Mouse (Mus musculus) lung, embryonic 15.5 days (tissue): ENCODE results near the gene Tmem176a. TPM values are rescaled to one million over a fixed set of nuclear protein-coding genes. Genes with fewer than 3 reads are reported as not detected.
"Not testable (repeated sequence)": the region's sequence is repeated elsewhere in the genome, so short reads cannot be mapped to it uniquely, and the experiment has no call there.

Experiments used
- ATAC-seq: fragments of 200-750 bp; cut with Nextera tagmentation; 2 replicates; pipeline ENCODE4 v1.8.0; 2017; ENCODE audit warnings: moderate number of reproducible peaks, borderline replicate concordance; ENCODE audit not compliant: low FRiP score, low TSS enrichment; ENCODE audit errors: extremely low read depth
- H3K27ac ChIP-seq: fragments of 300-500 bp; sonication (generic); 2 replicates; pipeline ENCODE4 v1.5.1; 2015; ENCODE audit warnings: moderate library complexity, mild to moderate bottlenecking, inconsistent platforms
- H3K27me3 ChIP-seq: fragments of 300-500 bp; sonication (generic); 2 replicates; pipeline ENCODE4 v1.6.1; 2015; ENCODE audit warnings: inconsistent platforms
- H3K36me3 ChIP-seq: fragments of 300-500 bp; sonication (generic); 2 replicates; pipeline ENCODE4 v1.6.1; 2015; ENCODE audit warnings: inconsistent platforms
- H3K4me1 ChIP-seq: fragments of 300-500 bp; sonication (generic); 2 replicates; pipeline ENCODE4 v1.6.1; 2015; ENCODE audit warnings: inconsistent platforms
- H3K4me2 ChIP-seq: fragments of 300-500 bp; sonication (generic); 2 replicates; pipeline ENCODE4 v1.6.1; 2015; ENCODE audit warnings: inconsistent platforms, mild to moderate bottlenecking, moderate library complexity
- H3K4me3 ChIP-seq: fragments of 300-500 bp; sonication (generic); 2 replicates; pipeline ENCODE4 v1.5.1; 2015; ENCODE audit warnings: mild to moderate bottlenecking, inconsistent platforms
- H3K9ac ChIP-seq: fragments of 300-500 bp; sonication (generic); 2 replicates; pipeline ENCODE4 v1.6.1; 2015; ENCODE audit warnings: inconsistent platforms
- H3K9me3 ChIP-seq: fragments of 300-500 bp; sonication (generic); 2 replicates; pipeline ENCODE4 v1.6.1; 2016; ENCODE audit warnings: inconsistent platforms
- WGBS: fragments of 180-500 bp; shearing (Covaris S2); methylation state at CpG from one replicate; pipeline ENCODE4 v1.1.7; 2015; 5-methylcytosine and 5-hydroxymethylcytosine counted together
- polyA plus RNA-seq: library from polyadenylated mRNA; unstranded; fragments of >200 nt; fragmentation: Nextera tagmentation; extraction: Ambion mirVana; gene quantifications from 2 replicates; pipeline ENCODE4 v1.2.1, GENCODE M21; 2015

Gene Tmem176a
- polyA plus RNA-seq, result 226 and 227 TPM in 2 replicates

DNA sequence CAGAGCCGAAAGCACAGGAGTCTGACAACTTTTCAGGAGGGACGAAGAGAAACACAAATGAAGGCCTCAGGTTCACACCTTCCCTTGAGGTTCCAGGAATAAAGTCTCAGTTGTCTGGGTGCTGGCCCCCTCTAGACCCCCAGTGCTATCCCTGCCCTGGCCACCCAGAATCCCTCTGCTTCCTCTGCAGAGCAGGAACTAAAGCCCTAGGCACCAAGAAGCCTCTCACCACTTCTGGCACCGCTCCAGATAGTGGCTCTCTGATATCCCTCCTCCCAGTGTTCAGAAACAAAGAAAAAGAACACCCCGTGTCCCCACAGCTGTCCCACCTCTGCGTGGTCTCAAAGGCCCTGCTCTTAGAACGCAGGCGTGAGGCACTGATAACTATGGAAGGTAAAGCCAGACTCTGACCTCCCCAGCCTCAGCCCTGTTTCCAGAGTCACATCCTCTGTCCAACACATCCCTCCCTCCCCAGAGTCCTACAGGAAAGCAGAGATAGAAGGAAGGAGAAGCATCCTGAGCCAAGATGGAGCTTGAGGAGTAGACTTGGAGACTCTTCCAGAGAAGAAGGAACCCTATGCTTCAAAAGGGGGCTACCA lies at the start of gene Tmem176a:
TSS of gene Tmem176a (plus strand) at position 549 of the 599 bp plus-strand sequence.
- peak; percentile 20 for ATAC-seq

DNA sequence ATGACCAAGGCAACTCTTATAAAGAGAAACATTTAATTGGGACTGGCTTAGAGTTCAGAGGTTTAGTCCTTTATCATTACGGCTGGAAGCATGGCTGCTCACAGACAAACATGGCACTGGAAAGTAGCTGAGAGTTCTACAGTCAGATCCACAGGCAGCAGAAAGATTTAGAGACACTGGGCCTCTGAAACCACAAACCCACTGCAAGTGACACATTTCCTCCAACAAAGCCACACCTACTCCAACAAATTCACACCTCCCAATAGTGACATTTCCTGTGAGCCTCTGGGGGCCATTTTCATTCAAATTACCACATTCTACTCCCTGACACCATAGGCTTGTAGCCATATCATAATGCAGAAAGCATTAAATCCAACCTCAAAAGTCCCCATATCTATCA lies 38.8 kb upstream of the Tmem176a start:
- no peak overlapping the region for H3K27ac ChIP-seq
- no peaks in the 10 kb centered on the region for H3K4me1 ChIP-seq
- H3K4me2 ChIP-seq, result no peak overlapping the region
- 84% methylated on average over 1 of the region's 1 CpGs for WGBS
- no peaks in the 10 kb centered on the region for H3K36me3 ChIP-seq
- no peak overlapping the region for H3K4me3 ChIP-seq
- H3K27me3 ChIP-seq, result no peaks in the 10 kb centered on the region
- no peaks in the 10 kb centered on the region for H3K9me3 ChIP-seq
- no peak overlapping the region for H3K9ac ChIP-seq
- no peak for ATAC-seq

More for the DNA sequence above, at the start of gene Tmem176a:
- no peaks in the 10 kb centered on the region for H3K9me3 ChIP-seq
- peak within 1 kb of the TSS; percentile 51 for H3K4me3 ChIP-seq
- H3K9ac ChIP-seq, result peak within 1 kb of the TSS; percentile 56
- peaks cover 48% of the 10 kb centered on the region for H3K36me3 ChIP-seq
- WGBS, result 4% methylated on average over 7 of the region's 7 CpGs
- H3K4me1 ChIP-seq, result peaks cover 38% of the 10 kb centered on the region
- no peaks in the 10 kb centered on the region for H3K27me3 ChIP-seq
- peak within 1 kb of the TSS; percentile 76 for H3K4me2 ChIP-seq
- H3K27ac ChIP-seq, result peak within 1 kb of the TSS; percentile 92

DNA sequence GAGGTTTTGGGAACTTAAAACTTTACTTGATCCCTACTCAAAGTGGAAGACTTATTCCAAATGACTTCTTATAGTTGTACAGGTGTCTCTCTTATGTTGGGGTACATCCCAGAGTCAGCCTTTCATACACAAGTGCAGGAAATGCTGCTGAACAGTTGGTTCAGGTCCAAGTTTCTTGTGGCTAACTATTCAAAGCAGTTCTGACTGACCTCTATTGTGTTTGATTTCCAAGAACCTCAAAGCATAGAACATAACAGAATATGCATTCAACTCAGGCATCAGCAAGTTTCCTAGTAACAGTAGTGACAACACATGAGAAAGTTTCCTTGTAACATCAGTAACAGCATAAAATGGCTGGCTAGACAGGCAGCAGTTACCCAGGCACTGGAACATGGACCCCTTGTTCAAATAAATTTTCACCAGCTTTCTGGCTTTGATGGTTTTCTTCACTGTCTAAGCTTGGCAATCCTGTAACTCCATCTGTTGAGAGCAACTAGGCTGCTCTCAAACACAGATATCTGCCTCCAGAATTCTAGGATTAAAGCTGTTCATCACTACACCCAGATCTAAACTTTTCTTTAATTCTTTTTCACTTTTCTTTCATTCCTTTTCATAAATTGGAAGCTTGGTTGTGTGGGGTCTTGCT lies 37.2 kb upstream of the Tmem176a start:
- H3K4me3 ChIP-seq, result no peak overlapping the region
- H3K27me3 ChIP-seq, result no peaks in the 10 kb centered on the region
- ATAC-seq, result no peak

GRCm38 (mm10) chr6:48804346-48804745 lies 36.4 kb upstream of the Tmem176a start:
- Histone ChIP-seq H3K27ac (no peak overlapping the region), H3K27me3 (no peaks in the 10 kb centered on the region), H3K9me3 (no peaks in the 10 kb centered on the region), H3K4me3 (no peak overlapping the region), H3K36me3 (no peaks in the 10 kb centered on the region), H3K9ac (no peak overlapping the region), H3K4me2 (no peak overlapping the region), H3K4me1 (peaks cover 8% of the 10 kb centered on the region; the same call in 1 of the 2 replicates)
- WGBS, result 82% methylated on average over 5 of the region's 5 CpGs
- no peak for ATAC-seq

More for the DNA sequence above, 37.2 kb upstream of the Tmem176a start:
- H3K27ac ChIP-seq, result no peak overlapping the region
- H3K36me3 ChIP-seq, result no peaks in the 10 kb centered on the region
- no peaks in the 10 kb centered on the region for H3K9me3 ChIP-seq
- no peak overlapping the region for H3K4me2 ChIP-seq
- no peak overlapping the region for H3K9ac ChIP-seq
- H3K4me1 ChIP-seq, result peaks cover 5% of the 10 kb centered on the region; the same call in 1 of the 2 replicates

- no peaks in the 10 kb centered on the region for H3K27me3 ChIP-seq
- no peak for ATAC-seq
These were observed 34.0 kb upstream of the Tmem176a start for GRCm38 (mm10) chr6:48806746-48807145.

DNA sequence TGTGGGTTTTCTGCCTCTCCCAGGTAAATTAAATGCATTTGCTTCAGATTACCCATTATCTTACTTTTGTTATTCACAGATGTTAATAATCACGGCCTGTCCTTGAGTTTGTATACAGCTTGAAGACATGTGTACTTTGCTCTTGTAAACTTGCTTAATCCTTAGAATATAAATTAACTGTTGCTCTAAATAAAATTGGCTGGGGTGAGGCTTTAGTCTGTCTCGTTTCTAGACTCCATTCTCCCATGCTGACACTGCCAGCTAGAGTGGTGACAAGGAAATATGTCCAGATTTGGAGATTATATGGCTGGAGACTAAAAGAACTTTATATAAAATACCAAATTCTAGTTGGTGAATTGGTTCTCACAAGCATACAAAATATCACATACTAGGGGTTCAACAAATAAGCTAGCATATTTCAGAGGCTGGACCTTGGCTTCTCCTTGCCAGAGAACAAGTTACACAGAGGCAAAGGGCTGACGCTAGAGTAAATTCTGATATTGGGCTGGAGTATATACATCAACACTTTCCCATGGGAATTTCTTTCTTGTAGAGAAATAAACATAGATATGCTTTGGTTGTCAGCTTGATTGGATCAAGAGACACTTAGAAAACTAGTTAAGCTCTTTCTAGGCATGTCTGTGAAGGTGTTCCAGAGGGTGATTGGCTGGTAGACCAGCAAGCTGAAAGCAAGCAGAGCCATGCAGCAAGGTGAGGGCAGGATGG lies 31.1 kb upstream of the Tmem176a start:
- peaks cover 14% of the 10 kb centered on the region for H3K4me1 ChIP-seq
- 35% methylated on average over 3 of the region's 3 CpGs for WGBS
- peak overlapping the region; percentile 86 for H3K27ac ChIP-seq
- no peak overlapping the region for H3K4me2 ChIP-seq
- H3K9me3 ChIP-seq, result no peaks in the 10 kb centered on the region
- H3K36me3 ChIP-seq, result no peaks in the 10 kb centered on the region
- peak; percentile 89 for ATAC-seq
- H3K4me3 ChIP-seq, result no peak overlapping the region
- no peaks in the 10 kb centered on the region for H3K27me3 ChIP-seq
- H3K9ac ChIP-seq, result no peak overlapping the region

More at GRCm38 (mm10) chr6:48806746-48807145, 34.0 kb upstream of the Tmem176a start:
- Histone ChIP-seq H3K9ac (no peak overlapping the region), H3K27ac (no peak overlapping the region), H3K4me1 (peaks cover 14% of the 10 kb centered on the region), H3K4me2 (no peak overlapping the region), H3K9me3 (no peaks in the 10 kb centered on the region), H3K36me3 (no peaks in the 10 kb centered on the region), H3K4me3 (no peak overlapping the region)
- WGBS, result 90% methylated on average over 3 of the region's 3 CpGs

DNA sequence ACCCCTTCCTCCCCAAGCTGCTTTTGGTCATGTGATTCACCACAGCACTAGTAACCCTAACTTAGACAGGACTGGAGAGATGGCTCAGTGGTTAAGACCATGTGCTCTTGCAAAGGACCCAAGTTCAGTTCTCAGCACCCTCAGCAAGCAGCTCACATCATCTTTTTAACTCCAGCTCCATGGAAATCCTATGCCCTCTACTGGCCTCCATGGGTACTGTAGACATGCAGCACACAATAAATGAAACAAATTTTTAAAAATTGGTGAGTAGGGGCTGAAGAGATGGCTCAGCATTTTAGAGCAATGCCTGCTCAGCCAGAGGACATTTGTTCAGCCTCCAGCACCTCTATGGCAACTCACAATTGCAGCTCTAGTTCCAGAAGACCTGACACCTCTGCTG lies 25.7 kb upstream of the Tmem176a start:
- no peaks in the 10 kb centered on the region for H3K36me3 ChIP-seq
- H3K27ac ChIP-seq, result no peak overlapping the region
- no peak overlapping the region for H3K9ac ChIP-seq
- no peaks in the 10 kb centered on the region for H3K9me3 ChIP-seq
- H3K4me3 ChIP-seq, result no peak overlapping the region
- peaks cover 9% of the 10 kb centered on the region; the same call in 1 of the 2 replicates for H3K4me1 ChIP-seq
- no peak overlapping the region for H3K4me2 ChIP-seq
- H3K27me3 ChIP-seq, result no peaks in the 10 kb centered on the region
- ATAC-seq, result no peak

DNA sequence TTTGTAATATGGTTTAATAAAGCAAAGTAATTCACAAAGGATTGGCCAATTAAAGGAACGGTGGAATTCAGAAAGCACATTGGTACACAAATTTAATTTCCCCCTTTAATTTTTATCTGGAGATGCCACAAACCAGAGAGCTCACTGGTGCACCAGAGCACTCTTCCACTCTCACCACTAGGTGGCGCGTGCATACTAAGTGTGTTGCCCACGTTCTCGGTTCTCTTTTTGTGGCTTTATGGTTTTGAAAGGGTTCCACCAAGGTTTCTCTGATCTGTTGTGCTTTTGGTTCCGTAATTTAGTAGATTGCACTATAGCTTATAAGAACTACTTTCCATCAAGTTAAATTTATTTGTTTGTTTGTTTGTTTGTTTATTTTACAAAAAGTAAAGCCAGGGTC lies 22.9 kb upstream of the Tmem176a start:
- no peak for ATAC-seq
- H3K4me3 ChIP-seq, result no peak overlapping the region
- peaks cover 3% of the 10 kb centered on the region; the same call in 1 of the 2 replicates for H3K4me1 ChIP-seq
- no peaks in the 10 kb centered on the region for H3K9me3 ChIP-seq
- no peaks in the 10 kb centered on the region for H3K36me3 ChIP-seq
- H3K27me3 ChIP-seq, result no peaks in the 10 kb centered on the region
- 4% methylated on average over 6 of the region's 6 CpGs for WGBS
- no peak overlapping the region for H3K27ac ChIP-seq
- no peak overlapping the region for H3K4me2 ChIP-seq
- H3K9ac ChIP-seq, result no peak overlapping the region

- H3K36me3 ChIP-seq, H3K27ac ChIP-seq, ATAC-seq, H3K9me3 ChIP-seq, H3K4me2 ChIP-seq, H3K27me3 ChIP-seq, H3K4me3 ChIP-seq, H3K4me1 ChIP-seq, H3K9ac ChIP-seq: not testable (repeated sequence)
- 78% methylated on average over 7 of the region's 7 CpGs for WGBS
These were observed 18.5 kb upstream of the Tmem176a start for GRCm38 (mm10) chr6:48821991-48822785.

DNA sequence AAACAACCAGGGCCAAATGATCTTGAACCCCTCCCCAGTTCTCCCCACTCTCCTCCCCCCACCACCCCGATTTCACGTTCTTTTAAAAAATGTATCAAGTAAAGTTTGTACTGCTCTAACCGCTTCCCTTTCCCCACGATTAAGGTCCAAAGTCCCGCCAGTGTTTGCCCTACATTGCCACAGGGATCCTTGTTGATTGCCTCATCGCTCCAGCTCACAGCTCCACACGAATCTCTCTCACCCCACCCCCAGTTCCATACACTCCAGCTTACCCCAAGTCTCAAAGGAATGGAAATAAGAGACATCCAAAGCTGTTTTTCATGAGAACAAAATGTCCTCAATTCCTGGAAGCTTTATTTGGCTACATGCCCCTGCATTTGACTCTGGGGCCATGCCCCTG lies 15.7 kb upstream of the Tmem176a start:
- Histone ChIP-seq H3K36me3 (no peaks in the 10 kb centered on the region), H3K9me3 (no peaks in the 10 kb centered on the region), H3K27ac (no peak overlapping the region), H3K4me3 (no peak overlapping the region), H3K27me3 (no peaks in the 10 kb centered on the region), H3K4me1 (peaks cover 11% of the 10 kb centered on the region), H3K9ac (no peak overlapping the region), H3K4me2 (no peak overlapping the region)
- ATAC-seq, result no peak
- 45% methylated on average over 7 of the region's 7 CpGs for WGBS

DNA sequence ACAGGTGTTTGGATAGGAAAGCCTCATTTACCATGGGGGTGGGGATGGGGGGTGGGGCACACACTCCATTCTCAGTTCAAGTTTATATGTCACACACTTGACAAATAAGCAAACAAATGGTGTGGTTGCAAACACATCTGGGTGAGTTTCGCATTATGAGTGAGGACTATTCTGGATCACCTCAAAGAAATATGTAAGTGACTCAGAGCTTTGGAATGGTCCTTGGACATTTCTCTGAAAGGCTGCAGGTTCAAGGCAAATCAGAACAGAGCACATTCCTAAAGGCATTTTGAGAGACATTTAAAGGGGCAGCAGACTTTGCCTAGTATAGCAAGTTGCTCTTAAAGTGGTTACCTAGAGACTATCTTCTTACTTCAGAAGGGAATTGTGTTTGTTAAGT lies 11.7 kb upstream of the Tmem176a start:
- peak; percentile 44; the same call in 1 of the 2 replicates for ATAC-seq
- H3K4me2 ChIP-seq, result no peak overlapping the region
- no peak overlapping the region for H3K4me3 ChIP-seq

More for the DNA sequence above, 11.7 kb upstream of the Tmem176a start:
- no peaks in the 10 kb centered on the region for H3K9me3 ChIP-seq
- WGBS, result 42% methylated on average over 1 of the region's 1 CpGs
- H3K4me1 ChIP-seq, result peaks cover 20% of the 10 kb centered on the region
- H3K27ac ChIP-seq, result no peak overlapping the region
- no peak overlapping the region for H3K9ac ChIP-seq
- peaks cover 19% of the 10 kb centered on the region for H3K36me3 ChIP-seq
- no peaks in the 10 kb centered on the region for H3K27me3 ChIP-seq
